Mouse (Mus musculus) liver, postnatal 0 days (tissue): ENCODE measurements around the gene Mrtfb.

ENCODE experiments used
- CTCF ChIP-seq: sonication (generic); IDR thresholded peaks from 2 replicates; pipeline ENCODE4 v1.5.1; 2016; ENCODE audit warnings: antibody characterized with exemption, low read depth
- EP300 ChIP-seq: IDR thresholded peaks from 2 replicates; pipeline ENCODE4 v1.6.1; 2016; ENCODE audit warnings: antibody characterized with exemption, low read depth, mild to moderate bottlenecking

DNA sequence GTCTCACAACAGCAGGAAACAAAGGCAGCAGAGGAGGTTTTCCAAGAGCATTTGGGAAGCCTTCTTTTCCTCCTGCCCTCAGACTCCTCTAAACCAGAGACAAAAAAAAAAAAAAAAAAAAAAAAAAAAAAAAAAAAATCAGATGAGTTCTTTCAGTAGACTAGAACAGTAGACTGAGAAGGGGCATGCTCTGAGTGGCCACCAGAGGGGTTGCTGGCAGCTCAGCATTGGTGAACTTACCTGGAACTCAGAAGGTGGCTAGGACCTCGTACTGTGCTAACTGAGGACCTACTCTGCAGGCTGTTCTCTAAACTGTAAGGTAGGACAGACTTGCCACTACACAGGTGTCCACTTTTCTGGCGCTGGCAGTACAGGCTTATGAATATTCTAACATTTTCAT, 179.3 kb downstream of the Mrtfb start:
- TF ChIP-seq CTCF = no peak
- no peak for TF ChIP-seq EP300
